Mouse (Mus musculus) cerebellum, adult 9-10 months (tissue): ENCODE results near the gene Phox2a.

Experiments used
- DNase-seq: peaks from one replicate; pipeline ENCODE4 v3.0.0; 2022

Gene Phox2a

GRCm38 (mm10) chr7:101817861-101818401 is at the start of gene Phox2a:
Gene Phox2a, plus strand, starts transcription at chr7:101818313.
- DNase-seq: no peak

GRCm38 (mm10) chr7:101770051-101770450 is 48.1 kb upstream of the Phox2a start:
- no peak for DNase-seq

- DNase-seq: no peak
These were observed 46.5 kb upstream of the Phox2a start for GRCm38 (mm10) chr7:101771604-101772003.

GRCm38 (mm10) chr7:101772687-101773086 is 45.4 kb upstream of the Phox2a start:
- DNase-seq: no peak

- no peak for DNase-seq
These were observed 41.1 kb upstream of the Phox2a start for GRCm38 (mm10) chr7:101777053-101777452.

GRCm38 (mm10) chr7:101820295-101821030 is 2.4 kb downstream of the Phox2a start:
- no peak for DNase-seq

- DNase-seq: no peak
These were observed 3.7 kb downstream of the Phox2a start for GRCm38 (mm10) chr7:101821571-101822501.

- no peak for DNase-seq
These were observed 5.0 kb downstream of the Phox2a start for GRCm38 (mm10) chr7:101822836-101823757.

- no peak for DNase-seq
These were observed 5.9 kb downstream of the Phox2a start for GRCm38 (mm10) chr7:101823758-101824630.

GRCm38 (mm10) chr7:101830373-101830772 is 12.3 kb downstream of the Phox2a start:
- no peak for DNase-seq

GRCm38 (mm10) chr7:101831437-101831836 is 13.3 kb downstream of the Phox2a start:
- no peak for DNase-seq

GRCm38 (mm10) chr7:101832372-101832771 is 14.3 kb downstream of the Phox2a start:
- DNase-seq: no peak

- no peak for DNase-seq
These were observed 15.2 kb downstream of the Phox2a start for GRCm38 (mm10) chr7:101833352-101833751.

GRCm38 (mm10) chr7:101833916-101834584 is 15.9 kb downstream of the Phox2a start:
- DNase-seq: no peak

GRCm38 (mm10) chr7:101834903-101835302 is 16.8 kb downstream of the Phox2a start:
- DNase-seq: no peak

- no peak for DNase-seq
These were observed 17.5 kb downstream of the Phox2a start for GRCm38 (mm10) chr7:101835457-101836109.

GRCm38 (mm10) chr7:101836271-101837153 is 18.4 kb downstream of the Phox2a start:
- DNase-seq: no peak

GRCm38 (mm10) chr7:101837154-101837605 is 19.1 kb downstream of the Phox2a start:
- no peak for DNase-seq
